Mouse (Mus musculus) erythroblast, embryonic 14.5 days (primary cell): ENCODE data around the gene Kif17. TPM values are rescaled to one million over a fixed set of nuclear protein-coding genes. Genes with fewer than 3 reads are reported as not detected.
"Not testable (repeated sequence)": the region's sequence is repeated elsewhere in the genome, so short reads cannot be mapped to it uniquely, and the experiment has no call there.

ENCODE experiments used
- H3K27me3 ChIP-seq: 2 replicates; pipeline ENCODE4 v1.6.1; 2012; ENCODE audit warnings: inconsistent platforms; ENCODE audit not compliant: control insufficient read depth
- H3K36me3 ChIP-seq: 2 replicates; pipeline ENCODE4 v1.6.1; 2012; ENCODE audit warnings: mild to moderate bottlenecking, inconsistent platforms; ENCODE audit not compliant: control insufficient read depth
- H3K4me1 ChIP-seq: 2 replicates; pipeline ENCODE4 v1.6.1; 2012; ENCODE audit warnings: inconsistent platforms; ENCODE audit not compliant: control insufficient read depth
- H3K4me3 ChIP-seq: replicated peaks from 2 replicates; pipeline ENCODE3; 2012; ENCODE audit warnings: moderate library complexity, mild to moderate bottlenecking, inconsistent platforms
- H3K9me3 ChIP-seq: 2 replicates; pipeline ENCODE4 v1.6.1; 2012; ENCODE audit warnings: low read length, inconsistent platforms, mixed read lengths; ENCODE audit not compliant: control insufficient read depth
- GATA1 ChIP-seq: IDR thresholded peaks from 2 replicates; pipeline ENCODE4 v1.6.1; 2012; ENCODE audit warnings: low read length, inconsistent platforms, mixed read lengths
- TAL1 ChIP-seq: IDR thresholded peaks from 3 replicates; pipeline ENCODE4 v1.6.1; 2012; ENCODE audit warnings: low read length, inconsistent platforms, mixed read lengths
- polyA plus RNA-seq: library from polyadenylated mRNA; stranded (reverse); fragments of >175 nt; gene quantifications from 2 replicates; pipeline ENCODE4 v1.2.3, GENCODE M21; 2012

Kif17 gene
- polyA plus RNA-seq, 1 experiment = 0.05 TPM

GRCm38 (mm10) chr4:138326077-138326695 lies 76.0 kb downstream of the Kif17 start, which contains the start of gene Pink1:
Gene Pink1 (minus strand): TSS chr4:138326307.
- Histone ChIP-seq H3K4me3 (peak within 1 kb of the TSS; percentile 93), H3K4me1 (peaks cover 16% of the 10 kb centered on the region), H3K9me3 (peaks cover 7% of the 10 kb centered on the region; the same call in 1 of the 2 replicates), H3K27me3 (peaks cover 12% of the 10 kb centered on the region), H3K36me3 (no peaks in the 10 kb centered on the region)
- TF ChIP-seq GATA1 (no peak), TAL1 (no peak)

- peaks cover 19% of the 10 kb centered on the region for H3K27me3 ChIP-seq
- H3K4me3 ChIP-seq = not testable (repeated sequence)
Measured at GRCm38 (mm10) chr4:138327155-138327554, 76.9 kb downstream of the Kif17 start.

GRCm38 (mm10) chr4:138327891-138328470 lies 77.7 kb downstream of the Kif17 start:
- H3K4me3 ChIP-seq = no peak overlapping the region
- H3K36me3 ChIP-seq = no peaks in the 10 kb centered on the region
- H3K9me3 ChIP-seq = peaks cover 7% of the 10 kb centered on the region; the same call in 1 of the 2 replicates
- H3K27me3 ChIP-seq = peaks cover 20% of the 10 kb centered on the region
- no peak for TF ChIP-seq TAL1
- no peak for TF ChIP-seq GATA1
- peaks cover 16% of the 10 kb centered on the region for H3K4me1 ChIP-seq

More at GRCm38 (mm10) chr4:138327155-138327554, 76.9 kb downstream of the Kif17 start:
- peaks cover 16% of the 10 kb centered on the region for H3K4me1 ChIP-seq
- H3K9me3 ChIP-seq, H3K36me3 ChIP-seq: not testable (repeated sequence)

GRCm38 (mm10) chr4:138330264-138330671 lies 80.0 kb downstream of the Kif17 start:
- no peak overlapping the region for H3K4me3 ChIP-seq
- no peaks in the 10 kb centered on the region for H3K36me3 ChIP-seq
- peaks cover 20% of the 10 kb centered on the region for H3K27me3 ChIP-seq
- TF ChIP-seq GATA1 (no peak), TAL1 (no peak)
- H3K4me1 ChIP-seq = peaks cover 13% of the 10 kb centered on the region
- H3K9me3 ChIP-seq = peaks cover 7% of the 10 kb centered on the region; the same call in 1 of the 2 replicates

- no peaks in the 10 kb centered on the region for H3K4me1 ChIP-seq
- H3K27me3 ChIP-seq = peaks cover 20% of the 10 kb centered on the region
- H3K9me3 ChIP-seq = peaks cover 7% of the 10 kb centered on the region; the same call in 1 of the 2 replicates
- no peaks in the 10 kb centered on the region for H3K36me3 ChIP-seq
- TF ChIP-seq TAL1 (no peak), GATA1 (no peak)
- H3K4me3 ChIP-seq = no peak overlapping the region
Measured at GRCm38 (mm10) chr4:138331647-138332046, 81.4 kb downstream of the Kif17 start.

- Histone ChIP-seq H3K9me3 (peaks cover 2% of the 10 kb centered on the region; the same call in 1 of the 2 replicates), H3K36me3 (no peaks in the 10 kb centered on the region), H3K4me3 (no peak overlapping the region), H3K4me1 (no peaks in the 10 kb centered on the region), H3K27me3 (peaks cover 20% of the 10 kb centered on the region)
- TF ChIP-seq GATA1 (no peak), TAL1 (no peak)
Measured at GRCm38 (mm10) chr4:138333135-138333534, 82.9 kb downstream of the Kif17 start.

- no peaks in the 10 kb centered on the region for H3K4me1 ChIP-seq
- no peak overlapping the region for H3K4me3 ChIP-seq
- no peaks in the 10 kb centered on the region for H3K36me3 ChIP-seq
- H3K27me3 ChIP-seq = peaks cover 20% of the 10 kb centered on the region
- TF ChIP-seq TAL1 = no peak
- TF ChIP-seq GATA1 = no peak
- H3K9me3 ChIP-seq = no peaks in the 10 kb centered on the region
Measured at GRCm38 (mm10) chr4:138335036-138335435, 84.8 kb downstream of the Kif17 start.

- TF ChIP-seq GATA1 (no peak), TAL1 (no peak)
Measured at GRCm38 (mm10) chr4:138335648-138336047, 85.4 kb downstream of the Kif17 start.

GRCm38 (mm10) chr4:138336876-138337275 lies 86.6 kb downstream of the Kif17 start:
- no peak for TF ChIP-seq TAL1
- TF ChIP-seq GATA1 = no peak
- Histone ChIP-seq H3K9me3 (no peaks in the 10 kb centered on the region), H3K27me3 (peaks cover 6% of the 10 kb centered on the region), H3K4me1 (no peaks in the 10 kb centered on the region), H3K36me3 (no peaks in the 10 kb centered on the region), H3K4me3 (no peak overlapping the region)

More at GRCm38 (mm10) chr4:138335648-138336047, 85.4 kb downstream of the Kif17 start:
- Histone ChIP-seq H3K36me3 (no peaks in the 10 kb centered on the region), H3K4me3 (no peak overlapping the region), H3K27me3 (peaks cover 14% of the 10 kb centered on the region), H3K9me3 (no peaks in the 10 kb centered on the region), H3K4me1 (no peaks in the 10 kb centered on the region)
